Mouse (Mus musculus) adrenal gland, adult (tissue): ENCODE data around the gene 2210016L21Rik.
"Not testable (repeated sequence)": the region's sequence is repeated elsewhere in the genome, so short reads cannot be mapped to it uniquely, and the experiment has no call there.

ENCODE experiments used
- DNase-seq, 2 experiments: peaks; one replicate each; pipeline ENCODE4 v3.0.0; 2022 to 2023; ENCODE audit warnings: low spot score in 1 of 2; ENCODE audit not compliant: inconsistent age in 2 of 2

Gene 2210016L21Rik

GRCm38 (mm10) chr5:114942074-114942765 lies at the start of gene 2210016L21Rik:
Gene 2210016L21Rik (plus strand): TSS chr5:114942158.
- DNase-seq: peak; percentile 86 to 95

GRCm38 (mm10) chr5:114895542-114895941 lies 46.4 kb upstream of the 2210016L21Rik start:
- no peak for DNase-seq

- DNase-seq: no peak
Observed at GRCm38 (mm10) chr5:114896688-114897373, 45.1 kb upstream of the 2210016L21Rik start, which contains the start of gene Oasl2. Gene Oasl2 (plus strand): TSS chr5:114896936.

- DNase-seq: peak; percentile 53 to 82
Observed at GRCm38 (mm10) chr5:114897374-114897793, 44.6 kb upstream of the 2210016L21Rik start.

GRCm38 (mm10) chr5:114898857-114899256 lies 43.1 kb upstream of the 2210016L21Rik start:
- DNase-seq: no peak

- DNase-seq: peak; percentile 42 to 78
Observed at GRCm38 (mm10) chr5:114902413-114902812, 39.5 kb upstream of the 2210016L21Rik start.

GRCm38 (mm10) chr5:114908598-114909305 lies 33.2 kb upstream of the 2210016L21Rik start:
- no peak for DNase-seq

- no peak for DNase-seq
Observed at GRCm38 (mm10) chr5:114913686-114914085, 28.3 kb upstream of the 2210016L21Rik start.

- no peak for DNase-seq
Observed at GRCm38 (mm10) chr5:114914855-114915254, 27.1 kb upstream of the 2210016L21Rik start.

- DNase-seq: peak in 1 of 2 experiments; percentile 47
Observed at GRCm38 (mm10) chr5:114915854-114916253, 26.1 kb upstream of the 2210016L21Rik start.

- no peak for DNase-seq
Observed at GRCm38 (mm10) chr5:114916777-114917176, 25.2 kb upstream of the 2210016L21Rik start.

GRCm38 (mm10) chr5:114917357-114917756 lies 24.6 kb upstream of the 2210016L21Rik start:
- not testable (repeated sequence) for DNase-seq

- no peak for DNase-seq
Observed at GRCm38 (mm10) chr5:114921551-114922365, 20.2 kb upstream of the 2210016L21Rik start.

GRCm38 (mm10) chr5:114922366-114922731 lies 19.6 kb upstream of the 2210016L21Rik start:
- DNase-seq: no peak

GRCm38 (mm10) chr5:114922998-114923473 lies 18.9 kb upstream of the 2210016L21Rik start, which contains the start of gene Oasl1:
Gene Oasl1 (plus strand): TSS chr5:114923240.
- peak; percentile 52 to 90 for DNase-seq

GRCm38 (mm10) chr5:114926153-114926684 lies 15.7 kb upstream of the 2210016L21Rik start:
- DNase-seq: no peak

GRCm38 (mm10) chr5:114926753-114927152 lies 15.2 kb upstream of the 2210016L21Rik start:
- no peak for DNase-seq

- no peak for DNase-seq
Observed at GRCm38 (mm10) chr5:114931626-114932025, 10.3 kb upstream of the 2210016L21Rik start.

GRCm38 (mm10) chr5:114933206-114933605 lies 8.8 kb upstream of the 2210016L21Rik start:
- no peak for DNase-seq

GRCm38 (mm10) chr5:114935838-114936237 lies 6.1 kb upstream of the 2210016L21Rik start:
- no peak for DNase-seq
